Mouse (Mus musculus) testis, adult 2 months (tissue): Measurements from ENCODE around the gene Olfr1339.

Experiments
- CTCF ChIP-seq: fragments of 200-500 bp; IDR thresholded peaks from 2 replicates; pipeline ENCODE4 v1.5.1; 2012; ENCODE audit warnings: low read depth, mild to moderate bottlenecking, inconsistent platforms, low read length, moderate library complexity; ENCODE audit not compliant: control insufficient read depth, insufficient read depth, insufficient replicate concordance
- POLR2A ChIP-seq: fragments of 200-500 bp; IDR thresholded peaks from 2 replicates; pipeline ENCODE4 v1.6.1; 2012; ENCODE audit warnings: low read depth, mild to moderate bottlenecking, inconsistent platforms, low read length, moderate library complexity; ENCODE audit not compliant: control insufficient read depth

- TF ChIP-seq CTCF (no peak), POLR2A (no peak)
Measured at GRCm38 (mm10) chr4:118711656-118712055, 20.3 kb upstream of the Olfr1339 start.
